Mouse (Mus musculus) lung, postnatal 10 days (tissue): ENCODE measurements at regions not wholly inside any gene's neighbourhood (a gene's known extent, or its start where the extent isn't known, plus 50 kb on each side); places are given as distances from the start of the nearest gene placed in this dataset.
"Not testable (repeated sequence)": the region's sequence is repeated elsewhere in the genome, so short reads cannot be mapped to it uniquely, and the experiment has no call there.

Experiments used
- DNase-seq: peaks from one replicate; pipeline ENCODE4 v3.0.0; 2021

GRCm38 (mm10) chr16:3334355-3334754 is 256.5 kb upstream of the Olfr161 start:
- not testable (repeated sequence) for DNase-seq

- not testable (repeated sequence) for DNase-seq
These were observed 247.5 kb upstream of the Olfr161 start for GRCm38 (mm10) chr16:3343372-3343771.

GRCm38 (mm10) chr16:3344725-3345380 is 246.0 kb upstream of the Olfr161 start:
- DNase-seq, result not testable (repeated sequence)

- peak; percentile 2 for DNase-seq
These were observed 241.5 kb upstream of the Olfr161 start for GRCm38 (mm10) chr16:3349382-3349781.

GRCm38 (mm10) chr16:3349850-3350547 is 240.8 kb upstream of the Olfr161 start:
- DNase-seq, result not testable (repeated sequence)

- not testable (repeated sequence) for DNase-seq
These were observed 240.0 kb upstream of the Olfr161 start for GRCm38 (mm10) chr16:3350668-3351507.

GRCm38 (mm10) chr16:3351508-3352046 is 239.3 kb upstream of the Olfr161 start:
- peak; percentile 33 for DNase-seq
